Mouse (Mus musculus): ENCODE measurements around the gene Nemf. TPM values are rescaled to one million over a fixed set of nuclear protein-coding genes. Genes with fewer than 3 reads are reported as not detected.

Gene Nemf
- total RNA-seq, 2 experiments from 2014 or later, result 17.1 to 20.8 TPM

Small RNA genes within 50 kb of the gene (microRNA-seq; reads per million reads assigned to microRNA genes)
- gene Gm47299 (ENCODE audit: borderline replicate concordance in 2 of 2), result 0 reads per million in 2 experiments
- 0 reads per million in 2 experiments for gene Gm47305 (ENCODE audit: borderline replicate concordance in 2 of 2)

Other genes starting within 250 kb of the Nemf start
- gene Rps29, start 198.0 kb downstream of the Nemf start, total RNA-seq (2021), result 100 to 1,000 TPM; 781 to 812 TPM
- gene Lrr1, start 188.4 kb downstream of the Nemf start, total RNA-seq (2021), result not detected
- gene Rpl36al, start 173.1 kb downstream of the Nemf start, total RNA-seq (2021), result 100 to 1,000 TPM; 280 to 315 TPM
- 1 to 10 TPM; 9.0 to 9.5 TPM for gene Mgat2, start 173.0 kb downstream of the Nemf start, total RNA-seq (2021)
- gene Gm49383, start 160.1 kb downstream of the Nemf start, total RNA-seq (2021), result 1 to 10 TPM; 1.7 to 1.8 TPM
- gene Dnaaf2, start 158.7 kb downstream of the Nemf start, total RNA-seq (2021), result under 1 TPM; 0.56 to 0.62 TPM
- gene Gm49384, start 152.9 kb downstream of the Nemf start, total RNA-seq (2021), result 1 to 10 TPM; 1.8 to 2.4 TPM
- gene Pole2, start 129.0 kb downstream of the Nemf start, total RNA-seq (2021), result under 1 TPM; 0.38 to 0.72 TPM
- 10 to 100 TPM; 15.2 to 18.1 TPM for gene Klhdc1, start 116.0 kb downstream of the Nemf start, total RNA-seq (2021)
- 100 to 1,000 TPM in 1 of 2 experiments, 10 to 100 TPM in 1; 90.5 to 104 TPM for gene Klhdc2, start 60.5 kb downstream of the Nemf start, total RNA-seq (2021)
- 10 to 100 TPM; 20.1 to 23.5 TPM for gene Arf6, start 15.0 kb upstream of the Nemf start, total RNA-seq (2021)
- gene Gm9887, start 15.3 kb upstream of the Nemf start, total RNA-seq (2021), result not detected
- gene Vcpkmt, start 225.9 kb upstream of the Nemf start, total RNA-seq (2021), result 1 to 10 TPM; 3.5 to 4.2 TPM